Mouse (Mus musculus): ENCODE measurements around the gene Gm17660. TPM values are rescaled to one million over a fixed set of nuclear protein-coding genes. Genes with fewer than 3 reads are reported as not detected.

Gene Gm17660
- polyA plus RNA-seq, 1 experiment from 2014 or later: not detected

- Histone ChIP-seq H3K9me3 (ENCODE audit: low read depth, low read length) (no peaks in the 10 kb centered on the region), H3K4me1 (ENCODE audit: insufficient read depth) (0 out of 2 replicates have a peak, but pooled peaks cover 3% of the 10 kb centered on the region), H3K36me3 (ENCODE audit: insufficient read depth) (no peaks in the 10 kb centered on the region), H3K9ac (no peak overlapping the region), H3K27ac (ENCODE audit: low read depth) (no peak overlapping the region), H3K4me3 (ENCODE audit: low read depth, low read length) (no peak overlapping the region), H3K27me3 (ENCODE audit: insufficient read depth, low read length) (no peaks in the 10 kb centered on the region), H3K4me2 (no peak overlapping the region)
- no peak for TF ChIP-seq CTCF (IDR thresholded peaks at IDR 0.05; ENCODE audit: low read depth)
- ATAC-seq (ENCODE audit: insufficient read depth) (no peak), DNase-seq (no peak)
- 93% methylated on average over 2 of the region's 2 CpGs for WGBS
These were observed 34.5 kb downstream of the Gm17660 start for GRCm38 (mm10) chr5:104042906-104043305.

DNA sequence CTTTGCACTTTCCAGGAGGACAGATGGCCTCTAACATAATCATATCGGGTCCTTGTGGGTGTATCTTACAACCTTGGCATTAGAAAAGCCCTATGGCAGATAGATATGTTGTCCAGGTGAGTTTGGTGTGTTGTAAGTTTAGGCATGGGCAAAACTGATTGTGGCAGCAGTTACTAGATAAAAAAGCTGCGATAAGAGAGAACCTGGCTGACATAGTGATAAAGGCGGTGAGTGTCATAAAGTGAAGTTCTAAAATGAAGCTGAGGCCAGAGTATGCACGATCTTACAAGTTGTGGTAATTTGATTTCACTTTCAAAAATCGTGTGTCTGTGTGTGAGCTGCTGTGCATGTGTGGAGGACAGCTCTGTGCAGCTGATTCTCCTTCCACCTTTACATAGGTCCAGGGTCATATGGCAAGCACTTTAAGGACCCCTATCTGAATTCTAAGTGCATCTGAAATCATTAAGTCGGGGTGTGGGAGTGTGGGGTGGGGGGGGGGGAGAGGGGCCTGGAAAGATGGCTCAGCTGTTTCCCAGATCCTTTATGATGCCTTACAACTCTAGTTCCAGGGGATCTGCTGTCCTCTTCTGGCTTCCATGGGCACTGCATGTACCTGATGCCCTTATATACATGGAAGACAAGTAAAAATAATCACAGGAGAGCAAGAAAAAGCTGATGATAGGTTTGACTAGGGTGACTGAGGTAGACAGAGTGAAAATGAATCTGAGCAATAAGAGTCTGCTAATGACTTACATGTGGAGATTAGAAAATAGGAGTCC lies 38.1 kb downstream of the Gm17660 start:
- Histone ChIP-seq H3K27ac (ENCODE audit: low read depth) (no peak overlapping the region), H3K4me2 (no peak overlapping the region), H3K4me3 (ENCODE audit: low read depth, low read length) (no peak overlapping the region), H3K4me1 (ENCODE audit: insufficient read depth) (no peaks in the 10 kb centered on the region), H3K9me3 (ENCODE audit: low read depth, low read length) (no peaks in the 10 kb centered on the region), H3K27me3 (ENCODE audit: insufficient read depth, low read length) (no peaks in the 10 kb centered on the region), H3K36me3 (ENCODE audit: insufficient read depth) (no peaks in the 10 kb centered on the region), H3K9ac (no peak overlapping the region)
- TF ChIP-seq CTCF (IDR thresholded peaks at IDR 0.05; ENCODE audit: low read depth): peak; percentile 74
- ATAC-seq (ENCODE audit: insufficient read depth) (no peak), DNase-seq (peak; percentile 69)
- 64% methylated on average over 6 of the region's 6 CpGs for WGBS

- Histone ChIP-seq H3K9ac (no peak overlapping the region), H3K36me3 (ENCODE audit: insufficient read depth) (no peaks in the 10 kb centered on the region), H3K9me3 (ENCODE audit: low read depth, low read length) (no peaks in the 10 kb centered on the region), H3K27ac (ENCODE audit: low read depth) (no peak overlapping the region), H3K27me3 (ENCODE audit: insufficient read depth, low read length) (no peaks in the 10 kb centered on the region), H3K4me1 (ENCODE audit: insufficient read depth) (no peaks in the 10 kb centered on the region), H3K4me2 (no peak overlapping the region), H3K4me3 (ENCODE audit: low read depth, low read length) (no peak overlapping the region)
- TF ChIP-seq CTCF (IDR thresholded peaks at IDR 0.05; ENCODE audit: low read depth): no peak
- DNase-seq (no peak), ATAC-seq (ENCODE audit: insufficient read depth) (no peak)
- WGBS: 77% methylated on average over 1 of the region's 1 CpGs
These were observed 40.7 kb downstream of the Gm17660 start for GRCm38 (mm10) chr5:104036686-104037085.

DNA sequence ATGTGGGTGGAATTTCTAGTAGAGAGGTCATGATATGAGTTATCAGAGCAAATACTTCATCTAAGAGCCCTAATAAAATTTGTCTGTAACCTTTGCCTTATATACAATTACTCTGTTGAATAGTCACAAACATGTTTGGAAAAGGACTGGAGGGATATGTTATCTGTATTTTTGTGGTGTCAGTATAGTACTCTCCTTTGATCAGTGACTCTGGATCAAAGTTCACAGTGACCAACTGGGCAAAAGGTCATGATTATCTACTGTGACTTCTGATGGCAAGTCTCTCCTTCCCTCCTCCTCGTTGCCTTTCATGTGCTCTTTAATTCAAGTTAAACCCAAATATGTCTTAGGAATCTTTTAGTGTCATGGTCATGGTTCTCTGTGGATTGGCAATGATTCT lies 41.6 kb downstream of the Gm17660 start:
- H3K4me3 ChIP-seq (ENCODE audit: low read depth, low read length): no peak overlapping the region
- no peak overlapping the region for H3K27ac ChIP-seq (ENCODE audit: low read depth)
- no peaks in the 10 kb centered on the region for H3K36me3 ChIP-seq (ENCODE audit: insufficient read depth)
- H3K9me3 ChIP-seq (ENCODE audit: low read depth, low read length): no peaks in the 10 kb centered on the region
- 32% methylated on average over 1 of the region's 1 CpGs for WGBS
- TF ChIP-seq CTCF (IDR thresholded peaks at IDR 0.05; ENCODE audit: low read depth): no peak
- no peak overlapping the region for H3K9ac ChIP-seq
- H3K27me3 ChIP-seq (ENCODE audit: insufficient read depth, low read length): no peaks in the 10 kb centered on the region
- DNase-seq (no peak), ATAC-seq (ENCODE audit: insufficient read depth) (no peak)
- no peak overlapping the region for H3K4me2 ChIP-seq
- no peaks in the 10 kb centered on the region for H3K4me1 ChIP-seq (ENCODE audit: insufficient read depth)

- ATAC-seq (ENCODE audit: insufficient read depth): no peak
- Histone ChIP-seq H3K4me2 (no peak overlapping the region), H3K27ac (ENCODE audit: low read depth) (no peak overlapping the region), H3K4me3 (ENCODE audit: low read depth, low read length) (no peak overlapping the region), H3K9ac (no peak overlapping the region), H3K27me3 (ENCODE audit: insufficient read depth, low read length) (no peaks in the 10 kb centered on the region), H3K9me3 (ENCODE audit: low read depth, low read length) (no peaks in the 10 kb centered on the region), H3K4me1 (ENCODE audit: insufficient read depth) (no peaks in the 10 kb centered on the region), H3K36me3 (ENCODE audit: insufficient read depth) (no peaks in the 10 kb centered on the region)
- TF ChIP-seq CTCF (IDR thresholded peaks at IDR 0.05; ENCODE audit: low read depth): no peak
- DNase-seq: no peak
These were observed 42.3 kb downstream of the Gm17660 start for GRCm38 (mm10) chr5:104035066-104035465.

- H3K27ac ChIP-seq (ENCODE audit: low read depth): no peak overlapping the region
- H3K36me3 ChIP-seq (ENCODE audit: insufficient read depth): no peaks in the 10 kb centered on the region
- DNase-seq (no peak), ATAC-seq (ENCODE audit: insufficient read depth) (no peak)
- no peak overlapping the region for H3K4me3 ChIP-seq (ENCODE audit: low read depth, low read length)
- H3K9ac ChIP-seq: no peak overlapping the region
- no peaks in the 10 kb centered on the region for H3K27me3 ChIP-seq (ENCODE audit: insufficient read depth, low read length)
- no peak for TF ChIP-seq CTCF (IDR thresholded peaks at IDR 0.05; ENCODE audit: low read depth)
- 57% methylated on average over 2 of the region's 2 CpGs for WGBS
- H3K4me1 ChIP-seq (ENCODE audit: insufficient read depth): no peaks in the 10 kb centered on the region
- H3K9me3 ChIP-seq (ENCODE audit: low read depth, low read length): no peaks in the 10 kb centered on the region
- no peak overlapping the region for H3K4me2 ChIP-seq
These were observed 44.8 kb downstream of the Gm17660 start for GRCm38 (mm10) chr5:104032434-104033097.

DNA sequence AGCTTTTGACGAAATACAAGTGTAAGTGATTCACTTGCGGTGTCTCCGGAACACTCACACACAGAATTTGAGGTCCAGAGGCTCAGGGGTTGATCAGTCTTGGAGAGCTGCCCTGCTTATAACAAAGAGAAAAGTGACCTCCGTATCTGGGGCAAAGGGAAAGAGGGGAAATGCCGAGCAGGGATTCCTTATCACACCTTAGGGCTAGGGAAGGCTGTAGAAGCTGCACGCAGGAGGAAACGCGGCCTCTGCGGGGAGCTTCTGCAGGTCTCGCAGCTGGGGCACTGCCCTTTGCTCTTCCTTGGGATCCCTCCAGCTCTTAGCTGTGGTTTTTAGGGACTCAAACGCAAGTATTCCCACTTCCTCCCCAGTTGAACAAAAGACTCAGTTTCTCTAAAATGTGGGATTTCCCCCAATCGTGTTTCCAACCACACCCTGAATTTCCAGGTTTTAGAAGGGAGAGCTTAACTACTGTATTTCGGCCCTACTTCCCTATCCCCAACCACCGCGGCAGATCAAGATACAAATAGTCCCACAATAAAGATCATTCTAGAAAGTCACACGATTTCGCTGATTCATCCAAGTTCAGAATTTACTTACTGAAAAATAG lies 52.1 kb downstream of the Gm17660 start:
- H3K9me3 ChIP-seq (ENCODE audit: low read depth, low read length): no peaks in the 10 kb centered on the region
- no peak overlapping the region for H3K4me3 ChIP-seq (ENCODE audit: low read depth, low read length)
- H3K9ac ChIP-seq: no peak overlapping the region
- no peak for ATAC-seq (ENCODE audit: insufficient read depth)
- TF ChIP-seq CTCF (IDR thresholded peaks at IDR 0.05; ENCODE audit: low read depth): no peak
- H3K27ac ChIP-seq (ENCODE audit: low read depth): no peak overlapping the region
- no peak for DNase-seq
- no peaks in the 10 kb centered on the region for H3K36me3 ChIP-seq (ENCODE audit: insufficient read depth)
- H3K4me2 ChIP-seq: no peak overlapping the region
- no peaks in the 10 kb centered on the region for H3K27me3 ChIP-seq (ENCODE audit: insufficient read depth, low read length)
- peaks cover 6% of the 10 kb centered on the region for H3K4me1 ChIP-seq (ENCODE audit: insufficient read depth)
- WGBS: 37% methylated on average over 17 of the region's 17 CpGs
